Mouse (Mus musculus) layer of hippocampus, adult 11-12 months (tissue): ENCODE data around the gene Gm47955.
"Not testable (repeated sequence)": the region's sequence is repeated elsewhere in the genome, so short reads cannot be mapped to it uniquely, and the experiment has no call there.

ENCODE experiments used
- DNase-seq: peaks from one replicate; pipeline ENCODE4 v3.0.0; 2022; ENCODE audit warnings: low spot score

The Gm47955 gene

GRCm38 (mm10) chr1:82993947-82994346, 33.9 kb downstream of the Gm47955 start:
- DNase-seq = no peak

GRCm38 (mm10) chr1:83000306-83000705, 40.2 kb downstream of the Gm47955 start, which contains the start of gene Gm47959:
Gm47959 (plus strand) TSS chr1:83000548.
- DNase-seq = not testable (repeated sequence)

- no peak for DNase-seq
Observed at GRCm38 (mm10) chr1:83006218-83007179, 46.4 kb downstream of the Gm47955 start.

- DNase-seq = no peak
Observed at GRCm38 (mm10) chr1:83007471-83007870, 47.4 kb downstream of the Gm47955 start.
